Mouse (Mus musculus) bone marrow macrophage, adult 2 months (primary cell): ENCODE data around the gene Fkbp5.

Source experiments
- CTCF ChIP-seq: IDR thresholded peaks from 2 replicates; pipeline ENCODE4 v1.5.1; 2012; ENCODE audit warnings: low read depth, mild to moderate bottlenecking, low read length, moderate library complexity
- POLR2A ChIP-seq: IDR thresholded peaks from 2 replicates; pipeline ENCODE4 v1.6.1; 2012; ENCODE audit warnings: mild to moderate bottlenecking, low read depth, low read length, borderline replicate concordance

DNA sequence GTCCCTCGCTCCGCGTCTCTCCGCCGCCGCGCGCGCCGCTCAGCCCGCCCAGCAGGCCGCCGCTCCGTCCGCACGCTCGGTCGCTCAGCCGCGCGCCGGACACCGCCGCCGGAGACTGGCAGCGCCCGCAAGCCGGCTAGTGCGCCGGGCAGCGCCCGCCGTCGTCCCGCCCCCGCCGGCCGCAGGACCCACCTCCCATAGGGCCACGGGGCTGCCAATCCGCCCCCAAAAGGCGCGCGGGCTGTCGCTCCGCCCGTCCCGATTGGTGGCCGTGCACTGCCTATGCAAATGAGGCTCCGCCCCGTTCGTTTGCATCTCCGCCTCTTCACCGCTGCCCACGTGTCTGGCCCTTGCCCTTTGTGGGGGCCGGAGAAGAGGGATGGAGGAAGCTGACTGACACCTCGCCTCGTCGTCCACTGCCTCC, 31.3 kb downstream of the Fkbp5 start:
- TF ChIP-seq POLR2A (no peak; the same call in 1 of the 2 replicates), CTCF (no peak)
